Mouse (Mus musculus) testis, postnatal 14 days (tissue): ENCODE data around the gene Spaca6.
A peak's percentile ranks its signal among the peaks of the same experiment; 100 is the strongest.
"Not testable (repeated sequence)": the region's sequence is repeated elsewhere in the genome, so short reads cannot be mapped to it uniquely, and the experiment has no call there.

Source experiments
- DNase-seq: peaks from one replicate; pipeline ENCODE4 v3.0.0; 2021; ENCODE audit warnings: low spot score

Spaca6 gene

GRCm38 (mm10) chr17:17844606-17845005 is 17.6 kb downstream of the Spaca6 start:
- DNase-seq = not testable (repeated sequence)

DNA sequence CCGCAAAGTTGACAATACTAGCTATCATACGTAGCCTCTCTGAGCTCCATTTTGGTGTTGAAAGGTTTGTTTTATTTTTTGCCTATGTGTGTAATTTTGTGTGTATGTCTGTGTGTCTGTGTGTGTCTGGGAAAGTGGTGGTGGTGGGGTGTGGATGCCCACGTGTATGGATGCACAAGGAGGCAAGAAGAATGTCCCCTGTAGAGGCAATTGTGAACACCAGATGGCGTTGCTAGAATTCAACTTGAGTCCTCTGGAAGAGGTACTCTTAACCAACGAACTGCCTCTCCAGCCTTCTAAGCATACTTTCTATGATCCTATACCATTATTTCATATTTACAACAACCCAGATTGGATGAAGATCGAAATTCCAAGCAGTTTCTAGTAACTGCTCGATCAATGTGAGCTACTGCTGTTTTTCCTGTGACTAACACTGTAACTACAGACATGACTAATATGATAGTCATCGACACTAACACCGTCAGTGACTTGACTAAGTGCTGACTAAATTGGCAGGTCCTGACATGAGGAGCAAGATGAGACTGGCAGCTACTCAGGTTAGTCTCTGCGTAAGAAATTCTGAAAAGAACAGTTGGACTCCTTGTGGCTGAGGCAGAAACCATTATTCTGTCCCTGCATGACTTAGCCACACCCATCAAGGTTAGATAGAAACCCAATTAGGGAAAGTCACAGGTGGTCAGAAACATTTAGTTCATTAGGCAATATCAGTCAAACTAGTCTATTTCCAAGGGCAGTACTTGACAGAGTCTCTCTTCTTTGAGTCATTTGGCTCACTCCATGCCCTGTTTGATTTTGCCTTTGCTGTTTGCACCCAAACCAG is 18.4 kb downstream of the Spaca6 start:
- DNase-seq = no peak

DNA sequence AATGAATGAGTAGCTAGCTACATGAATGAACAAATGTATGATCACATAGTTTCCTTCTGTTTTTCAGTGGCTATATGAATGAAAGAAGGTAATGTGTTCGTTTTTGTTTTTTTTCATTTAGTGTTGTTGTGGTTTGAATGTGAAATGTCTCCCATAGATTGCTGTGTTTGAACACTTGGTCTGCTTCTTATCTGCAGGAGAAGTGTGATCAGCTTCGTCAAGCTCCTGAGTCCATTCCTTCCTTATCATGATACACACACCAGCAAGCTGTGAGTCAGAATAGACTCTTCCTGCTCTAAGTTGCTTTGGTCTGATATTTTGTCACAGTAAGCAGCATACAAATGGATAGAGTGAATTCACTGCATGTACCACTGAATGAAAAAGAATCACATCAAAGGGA is 22.0 kb downstream of the Spaca6 start:
- no peak for DNase-seq

- DNase-seq = no peak
These were observed 23.2 kb downstream of the Spaca6 start for GRCm38 (mm10) chr17:17849906-17850712.

GRCm38 (mm10) chr17:17855064-17855838 is 28.3 kb downstream of the Spaca6 start, which contains the start of gene Has1:
TSS of gene Has1 (minus strand) at chr17:17855205.
- no peak for DNase-seq

DNA sequence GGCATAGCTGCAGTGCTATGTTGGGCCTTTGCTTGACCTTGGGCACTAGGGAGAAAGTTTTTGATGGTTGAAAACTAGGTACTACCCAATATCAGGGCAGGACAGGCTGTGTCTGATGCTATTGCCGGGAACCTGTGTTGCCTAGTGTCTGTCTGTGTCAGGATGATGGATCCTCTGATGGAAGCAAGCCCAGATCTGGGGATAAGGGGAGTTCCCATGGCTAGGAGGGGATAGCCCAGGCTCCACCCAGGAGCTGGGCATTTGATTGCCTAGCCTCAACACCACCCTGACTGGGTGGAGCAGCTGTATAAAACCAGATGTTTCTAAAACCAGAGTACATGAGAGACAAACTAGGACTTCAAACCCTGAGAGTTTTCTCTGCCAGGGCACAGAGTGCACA is 29.7 kb downstream of the Spaca6 start:
- DNase-seq = no peak

DNA sequence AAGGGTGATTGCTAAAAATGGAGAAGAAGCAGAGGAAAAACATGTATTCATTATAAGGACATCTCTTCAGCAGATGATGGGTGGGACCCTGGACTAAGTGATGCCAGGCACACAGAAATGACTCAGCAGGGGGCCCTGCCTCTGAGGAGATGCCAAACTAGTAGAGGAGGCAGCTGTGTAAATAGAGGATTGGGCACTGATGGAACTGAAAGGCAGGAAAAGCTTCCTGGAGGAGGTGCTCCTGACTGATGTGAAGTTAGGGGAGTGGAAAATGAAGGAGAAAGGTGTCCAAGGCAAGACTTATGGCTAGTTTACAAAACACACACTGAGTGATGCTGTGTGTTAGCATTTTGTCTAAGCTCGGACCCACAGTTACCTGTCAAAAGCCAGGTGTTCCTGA is 30.5 kb downstream of the Spaca6 start:
- no peak for DNase-seq

DNA sequence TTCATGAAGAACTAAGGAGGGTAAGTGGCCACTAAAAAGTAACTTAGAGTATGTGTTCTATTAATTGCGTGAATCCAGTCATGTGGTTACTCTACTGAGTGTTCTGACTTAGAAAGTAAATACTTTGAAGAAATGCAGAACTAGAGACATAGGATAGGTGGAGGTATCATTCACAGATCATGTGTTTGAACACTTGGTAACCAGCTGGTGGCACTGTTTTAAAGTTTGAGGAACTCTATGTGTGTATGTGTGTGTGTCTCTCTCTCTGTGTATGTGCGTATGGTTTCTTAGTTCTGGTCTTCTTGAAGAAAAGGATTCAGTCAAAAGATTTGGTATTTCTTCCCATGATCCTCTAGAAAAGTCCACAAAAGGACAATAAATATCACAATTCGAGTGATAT is 33.2 kb downstream of the Spaca6 start:
- DNase-seq = no peak

- peak; percentile 10 for DNase-seq
These were observed 35.4 kb downstream of the Spaca6 start for GRCm38 (mm10) chr17:17862360-17862759.

GRCm38 (mm10) chr17:17865168-17865567 is 38.2 kb downstream of the Spaca6 start:
- no peak for DNase-seq

GRCm38 (mm10) chr17:17866801-17867469 is 40.0 kb downstream of the Spaca6 start:
- DNase-seq = no peak

DNA sequence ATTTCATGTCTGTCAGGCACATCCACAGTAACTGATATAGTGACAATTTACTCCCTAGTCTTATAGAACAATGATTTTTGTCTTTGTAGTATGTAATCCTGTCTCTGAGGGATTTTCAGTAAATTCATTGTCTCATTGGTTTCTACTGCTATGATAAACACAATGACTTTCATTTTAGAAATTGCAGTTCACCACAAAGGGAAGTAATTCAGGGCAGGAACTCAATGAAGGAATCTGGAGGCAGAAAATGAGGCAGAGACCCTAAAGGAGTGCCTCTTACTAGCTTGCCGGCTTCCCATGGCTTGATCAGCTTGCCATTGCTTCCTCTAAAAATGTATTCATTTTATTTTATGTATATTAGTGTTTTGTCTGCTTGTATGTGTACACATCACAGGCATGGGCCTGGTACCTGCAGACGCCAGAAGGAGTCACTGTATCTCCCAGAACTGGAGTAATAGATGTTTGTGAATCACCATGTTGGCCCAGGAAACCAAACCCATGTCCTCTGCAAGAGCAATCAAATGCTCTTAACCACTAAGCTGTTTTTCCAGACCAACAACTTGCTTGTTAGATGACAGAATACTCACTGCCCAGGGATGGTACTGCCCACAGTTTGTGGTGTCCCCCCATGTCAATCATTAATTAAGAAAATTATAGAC is 44.1 kb downstream of the Spaca6 start:
- no peak for DNase-seq

DNA sequence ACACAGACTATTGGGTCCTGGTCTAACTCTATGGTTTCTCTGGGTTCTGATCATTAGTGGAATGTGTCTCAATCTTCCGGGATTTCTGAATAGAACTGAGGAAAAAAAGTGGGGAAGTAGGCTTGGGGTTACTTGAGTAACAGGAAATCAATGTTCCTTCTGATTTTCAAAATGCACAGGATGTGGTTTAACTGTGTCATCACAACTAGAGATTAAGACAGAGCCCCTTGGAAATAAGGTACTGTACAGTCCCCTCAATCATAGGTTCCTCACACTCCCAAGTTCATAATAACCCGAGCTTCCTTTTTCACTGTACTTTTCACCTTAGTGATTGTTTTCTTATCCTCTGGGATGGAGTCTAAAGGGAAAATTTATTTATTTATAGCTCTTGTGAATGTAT is 44.7 kb downstream of the Spaca6 start:
- no peak for DNase-seq

DNA sequence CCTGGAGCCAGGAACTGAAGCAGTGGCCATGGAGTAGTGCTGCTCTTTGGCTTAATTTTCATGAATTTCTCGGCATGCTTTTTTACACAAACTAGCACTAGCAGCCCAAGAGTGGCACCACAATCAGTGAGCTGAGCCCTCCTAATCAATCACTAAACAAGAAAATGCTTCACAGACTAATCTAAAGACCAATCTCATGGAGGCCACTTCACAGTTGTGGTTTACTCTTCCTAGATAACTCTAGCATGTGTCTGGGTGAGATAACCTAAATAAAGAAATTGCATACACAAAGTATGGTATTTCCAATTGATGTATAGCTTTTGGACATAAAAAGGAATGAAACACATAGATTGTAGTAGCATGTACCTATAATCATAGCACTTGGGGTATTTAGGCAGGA is 52.4 kb downstream of the Spaca6 start:
- no peak for DNase-seq

DNA sequence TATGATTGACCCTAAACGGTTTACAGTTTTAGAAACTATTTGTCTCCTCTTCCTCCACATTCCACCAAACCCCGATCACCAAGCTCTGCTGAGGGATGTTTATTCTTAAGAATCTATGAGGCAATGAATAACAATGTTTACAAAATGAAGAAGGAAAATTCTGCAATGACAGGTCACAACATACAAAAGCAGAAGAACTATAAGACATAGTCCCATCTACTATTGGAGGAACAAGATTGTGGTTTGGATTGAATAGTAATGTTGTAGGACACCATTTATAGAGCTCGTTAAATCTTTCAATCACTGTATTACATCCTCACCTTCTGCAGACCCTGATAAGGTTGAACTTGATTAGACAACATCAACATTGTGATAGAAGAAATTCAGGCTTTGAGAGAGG is 55.7 kb downstream of the Spaca6 start:
- DNase-seq = no peak

- DNase-seq = no peak
These were observed 56.9 kb downstream of the Spaca6 start, which contains the start of gene Fpr1 for GRCm38 (mm10) chr17:17883840-17884239. TSS of gene Fpr1 (minus strand) at chr17:17883940.

DNA sequence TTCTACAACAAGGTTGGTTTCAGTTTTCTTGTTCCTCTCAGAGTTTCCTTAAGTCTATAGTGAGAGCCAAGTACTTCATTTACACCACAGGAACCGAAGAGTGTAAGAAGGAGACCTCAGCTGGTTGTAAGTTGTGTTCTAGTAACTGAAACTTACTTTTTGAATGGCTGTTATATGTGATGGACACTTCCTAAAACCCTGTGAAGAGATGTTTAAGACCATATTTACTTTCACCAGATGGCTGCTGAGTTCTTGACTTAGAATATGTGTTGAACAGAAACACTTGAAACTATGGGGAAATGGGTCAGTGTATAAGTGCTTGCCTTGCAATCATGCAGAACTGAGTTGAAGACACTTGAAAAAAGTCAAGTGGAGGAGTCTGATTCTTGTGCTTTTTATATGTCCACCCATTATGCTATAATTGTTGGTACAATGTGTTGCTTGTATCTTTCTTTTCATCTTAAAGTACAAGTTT is 60.9 kb downstream of the Spaca6 start, which contains the start of the genes Fpr2 and Fpr3:
Gene Fpr2, plus strand, starts transcription at position 51 of the 475 bp plus-strand sequence.
Gene Fpr3, plus strand, starts transcription at position 79 of the 475 bp plus-strand sequence.
- DNase-seq = no peak

DNA sequence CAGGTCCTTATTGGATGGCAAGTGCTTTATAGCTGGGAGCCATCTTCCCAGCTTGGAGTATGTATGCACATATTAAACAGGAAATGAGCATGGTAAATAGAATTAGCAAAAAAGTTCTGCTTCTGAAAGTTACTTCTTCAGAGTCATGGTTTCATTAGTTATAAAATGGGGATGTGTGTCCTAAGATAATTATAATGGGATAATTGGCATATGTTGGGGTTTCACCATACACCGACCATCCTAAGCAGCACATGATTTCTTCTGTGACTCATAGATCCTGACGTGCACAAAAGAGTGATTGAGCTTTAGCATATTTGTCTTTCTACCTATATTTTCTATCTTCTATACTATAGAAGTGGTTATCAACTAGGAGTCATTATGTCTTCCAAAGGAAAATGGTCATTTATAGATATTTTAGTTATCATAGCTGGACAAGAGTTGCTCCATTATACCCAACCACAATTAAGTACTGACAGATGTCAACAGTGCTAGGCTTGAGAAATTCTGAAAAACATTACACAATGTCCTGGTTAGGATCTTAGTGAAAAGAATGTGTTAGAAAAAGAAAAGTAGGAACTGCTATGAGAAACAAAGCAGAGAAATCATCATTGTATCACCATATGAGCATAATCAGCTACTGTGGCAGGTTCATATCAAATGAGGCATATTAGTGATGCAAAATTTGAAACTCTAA is 62.9 kb downstream of the Spaca6 start:
- DNase-seq = no peak
